Mouse (Mus musculus) hindbrain, embryonic 11.5 days (tissue): ENCODE measurements around the gene Chrne. TPM values are rescaled to one million over a fixed set of nuclear protein-coding genes. Genes with fewer than 3 reads are reported as not detected.

Source experiments
- ATAC-seq: fragments of 200-750 bp; cut with Nextera tagmentation; 2 replicates; pipeline ENCODE4 v1.8.0; 2017; ENCODE audit warnings: mild to moderate bottlenecking, moderate TSS enrichment, moderate library complexity; ENCODE audit not compliant: low FRiP score
- DNase-seq: peaks from one replicate; pipeline ENCODE4 v3.0.0-alpha.2; 2015; ENCODE audit warnings: low spot score
- H3K27ac ChIP-seq: fragments of 300-500 bp; sonication (generic); 2 replicates; pipeline ENCODE4 v1.5.1; 2014; ENCODE audit warnings: mild to moderate bottlenecking, low read depth, low read length
- H3K27me3 ChIP-seq: fragments of 300-500 bp; sonication (generic); 2 replicates; pipeline ENCODE4 v1.6.1; 2014; ENCODE audit warnings: mild to moderate bottlenecking, low read length, moderate library complexity, mixed read lengths; ENCODE audit not compliant: control insufficient read depth, insufficient read depth
- H3K36me3 ChIP-seq: fragments of 300-500 bp; sonication (generic); 2 replicates; pipeline ENCODE4 v1.6.1; 2014; ENCODE audit warnings: mild to moderate bottlenecking, low read length, moderate library complexity, mixed read lengths; ENCODE audit not compliant: control insufficient read depth, insufficient read depth
- H3K4me1 ChIP-seq: fragments of 300-500 bp; sonication (generic); replicated peaks from 2 replicates; pipeline ENCODE4 v1.6.1; 2014; ENCODE audit warnings: low read length, mixed read lengths; ENCODE audit not compliant: control insufficient read depth, insufficient read depth
- H3K4me2 ChIP-seq: fragments of 300-500 bp; sonication (generic); replicated peaks from 2 replicates; pipeline ENCODE4 v1.6.1; 2014; ENCODE audit warnings: mild to moderate bottlenecking, low read depth, low read length
- H3K4me3 ChIP-seq: fragments of 300-500 bp; sonication (generic); 2 replicates; pipeline ENCODE4 v1.5.1; 2014; ENCODE audit warnings: low read depth, low read length
- H3K9ac ChIP-seq: fragments of 300-500 bp; sonication (generic); 2 replicates; pipeline ENCODE4 v1.6.1; 2014; ENCODE audit warnings: low read depth, low read length
- H3K9me3 ChIP-seq: fragments of 300-500 bp; sonication (generic); 2 replicates; pipeline ENCODE4 v1.6.1; 2016; ENCODE audit warnings: low read length; ENCODE audit not compliant: control insufficient read depth
- WGBS: fragments of 180-500 bp; shearing (Covaris S2); extraction: QIAGEN DNeasy Blood & Tissue Kit; methylation state at CpG from one replicate; pipeline ENCODE4 v1.1.7; 2014; 5-methylcytosine and 5-hydroxymethylcytosine counted together
- polyA plus RNA-seq: library from polyadenylated mRNA; unstranded; fragments of >200 nt; fragmentation: Nextera tagmentation; extraction: Ambion mirVana; gene quantifications from 2 replicates; pipeline ENCODE4 v1.2.1, GENCODE M21; 2014

Chrne gene
- polyA plus RNA-seq, 1 experiment from 2014 or later, result not detected

DNA sequence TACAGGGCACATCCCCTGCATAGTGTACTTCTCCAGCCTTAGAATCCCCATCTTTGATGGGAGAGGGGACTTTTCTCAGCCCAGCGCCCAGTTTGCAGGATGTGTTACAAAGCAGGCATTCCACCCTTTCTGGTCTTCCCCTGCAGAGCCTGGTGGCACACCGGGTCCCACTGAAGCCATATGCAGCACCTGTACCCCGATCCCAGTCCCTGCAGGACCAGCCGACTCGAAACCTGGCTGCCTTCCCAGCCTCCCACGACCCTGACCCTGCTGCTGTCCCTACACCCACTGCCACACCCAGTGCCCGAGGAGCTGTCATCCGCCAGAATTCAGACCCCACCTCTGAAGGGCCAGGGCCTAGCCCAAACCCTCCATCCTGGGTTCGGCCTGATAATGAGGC lies 11.4 kb downstream of the Chrne start:
- 91% methylated on average over 9 of the region's 9 CpGs for WGBS
- H3K36me3 ChIP-seq, result peaks cover 13% of the 10 kb centered on the region; the same call in 1 of the 2 replicates
- no peak for ATAC-seq
- no peak for DNase-seq
- H3K27me3 ChIP-seq, result no peaks in the 10 kb centered on the region
- no peak overlapping the region for H3K4me3 ChIP-seq
- no peak overlapping the region for H3K9ac ChIP-seq
- H3K4me2 ChIP-seq, result no peak overlapping the region
- H3K9me3 ChIP-seq, result no peaks in the 10 kb centered on the region
- no peaks in the 10 kb centered on the region for H3K4me1 ChIP-seq
- H3K27ac ChIP-seq, result no peak overlapping the region

DNA sequence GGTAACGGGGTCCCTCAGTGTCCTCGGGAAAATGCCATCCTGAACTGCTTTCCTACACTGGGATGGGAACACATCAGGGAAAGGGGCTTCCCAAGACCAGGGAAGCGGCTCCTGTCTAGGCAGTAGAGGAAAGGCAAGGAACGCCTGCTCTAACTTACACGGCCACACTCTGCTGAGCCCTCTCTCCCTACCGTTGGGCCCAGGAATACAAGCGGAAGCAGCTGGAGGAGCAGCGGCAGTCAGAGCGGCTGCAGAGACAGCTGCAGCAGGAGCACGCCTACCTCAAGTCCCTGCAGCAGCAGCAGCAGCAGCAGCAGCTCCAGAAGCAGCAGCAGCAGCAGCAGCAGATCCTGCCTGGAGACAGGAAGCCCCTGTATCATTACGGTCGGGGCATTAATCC lies 12.3 kb downstream of the Chrne start:
- ATAC-seq (no peak), DNase-seq (no peak)
- Histone ChIP-seq H3K9ac (no peak overlapping the region), H3K4me1 (no peaks in the 10 kb centered on the region), H3K4me2 (no peak overlapping the region), H3K27me3 (no peaks in the 10 kb centered on the region), H3K9me3 (no peaks in the 10 kb centered on the region), H3K36me3 (peaks cover 13% of the 10 kb centered on the region; the same call in 1 of the 2 replicates), H3K27ac (no peak overlapping the region), H3K4me3 (no peak overlapping the region)
- WGBS, result 76% methylated on average over 12 of the region's 12 CpGs

DNA sequence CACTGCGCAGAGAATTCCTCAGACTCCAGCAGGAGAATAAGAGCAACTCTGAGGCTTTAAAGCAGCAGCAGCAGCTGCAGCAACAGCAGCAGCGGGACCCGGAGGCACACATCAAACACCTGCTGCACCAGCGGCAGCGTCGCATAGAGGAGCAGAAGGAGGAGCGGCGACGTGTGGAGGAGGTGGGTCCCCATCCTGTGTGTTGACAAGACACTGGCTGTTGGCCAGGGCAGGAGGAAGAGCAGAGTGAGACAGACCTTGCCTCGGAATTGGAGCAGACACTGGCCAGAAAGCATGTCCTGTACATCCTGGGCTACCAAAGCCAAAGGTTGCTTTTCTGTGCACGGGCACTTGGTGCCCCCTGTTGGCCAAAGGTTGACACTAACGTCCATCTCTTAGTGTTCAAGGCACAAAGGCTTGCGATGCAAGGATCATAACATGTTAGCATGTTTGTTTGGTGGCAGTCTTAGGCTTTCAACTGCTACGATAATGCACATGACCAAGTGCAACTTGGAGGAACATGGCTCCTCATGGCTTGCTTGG lies 13.9 kb downstream of the Chrne start:
- ATAC-seq (no peak), DNase-seq (peak; percentile 86)
- no peak overlapping the region for H3K27ac ChIP-seq
- no peaks in the 10 kb centered on the region for H3K9me3 ChIP-seq
- H3K9ac ChIP-seq, result no peak overlapping the region
- WGBS, result 68% methylated on average over 14 of the region's 14 CpGs
- peaks cover 11% of the 10 kb centered on the region; the same call in 1 of the 2 replicates for H3K36me3 ChIP-seq
- H3K27me3 ChIP-seq, result no peaks in the 10 kb centered on the region
- H3K4me1 ChIP-seq, result no peaks in the 10 kb centered on the region
- no peak overlapping the region for H3K4me3 ChIP-seq
- no peak overlapping the region for H3K4me2 ChIP-seq

DNA sequence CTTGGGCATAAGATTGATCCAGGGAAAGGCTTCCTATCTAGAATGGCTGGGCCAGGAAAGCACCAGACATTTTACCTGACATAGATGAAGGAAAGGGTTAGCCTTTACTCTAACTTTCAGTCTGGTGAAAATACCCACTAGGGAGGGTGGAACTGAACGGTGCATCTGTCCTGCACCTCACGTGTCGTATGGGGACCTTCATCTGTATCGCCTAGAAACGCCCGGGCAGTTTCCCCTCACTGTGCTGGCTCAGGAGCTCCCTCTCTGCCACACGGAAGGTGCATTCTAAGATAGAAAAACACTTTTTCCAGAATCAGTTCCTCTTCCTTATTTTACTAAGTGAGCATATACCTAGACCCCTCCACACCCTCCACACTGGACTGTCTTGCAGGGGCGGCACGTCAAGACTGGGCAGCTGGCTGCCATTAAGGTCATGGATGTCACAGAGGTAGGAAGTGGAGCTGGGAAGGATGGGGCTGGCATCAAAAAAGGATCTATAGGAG lies 20.5 kb downstream of the Chrne start:
- no peaks in the 10 kb centered on the region for H3K27me3 ChIP-seq
- H3K4me1 ChIP-seq, result no peaks in the 10 kb centered on the region
- no peak overlapping the region for H3K9ac ChIP-seq
- no peaks in the 10 kb centered on the region for H3K9me3 ChIP-seq
- no peak overlapping the region for H3K4me3 ChIP-seq
- 85% methylated on average over 9 of the region's 9 CpGs for WGBS
- no peak overlapping the region for H3K27ac ChIP-seq
- no peaks in the 10 kb centered on the region for H3K36me3 ChIP-seq
- ATAC-seq, result no peak
- no peak for DNase-seq
- no peak overlapping the region for H3K4me2 ChIP-seq

DNA sequence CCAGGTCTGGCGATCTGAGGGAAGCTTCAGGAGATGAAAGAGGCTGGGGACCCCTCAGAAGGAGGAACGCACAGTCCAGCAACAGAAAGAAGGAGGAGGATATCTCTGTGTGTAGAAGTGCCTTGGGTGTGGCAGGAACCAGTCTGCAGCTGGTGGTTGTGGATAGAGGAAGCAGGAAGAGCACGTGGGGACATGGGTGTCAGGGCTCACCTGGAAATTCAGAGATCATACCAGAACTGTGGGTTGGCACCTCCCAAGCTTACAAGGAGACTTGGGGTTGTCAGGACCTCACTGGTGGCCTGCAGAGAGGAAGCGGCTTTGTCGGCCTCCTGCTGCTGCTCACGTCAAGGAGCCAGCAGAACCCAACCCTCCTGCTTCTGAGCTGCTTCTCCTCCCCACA lies 21.7 kb downstream of the Chrne start:
- Histone ChIP-seq H3K9ac (no peak overlapping the region), H3K36me3 (no peaks in the 10 kb centered on the region), H3K27ac (no peak overlapping the region), H3K4me3 (no peak overlapping the region), H3K27me3 (no peaks in the 10 kb centered on the region), H3K4me2 (no peak overlapping the region), H3K9me3 (no peaks in the 10 kb centered on the region), H3K4me1 (no peaks in the 10 kb centered on the region)
- WGBS, result 83% methylated on average over 6 of the region's 6 CpGs
- no peak for ATAC-seq
- no peak for DNase-seq

DNA sequence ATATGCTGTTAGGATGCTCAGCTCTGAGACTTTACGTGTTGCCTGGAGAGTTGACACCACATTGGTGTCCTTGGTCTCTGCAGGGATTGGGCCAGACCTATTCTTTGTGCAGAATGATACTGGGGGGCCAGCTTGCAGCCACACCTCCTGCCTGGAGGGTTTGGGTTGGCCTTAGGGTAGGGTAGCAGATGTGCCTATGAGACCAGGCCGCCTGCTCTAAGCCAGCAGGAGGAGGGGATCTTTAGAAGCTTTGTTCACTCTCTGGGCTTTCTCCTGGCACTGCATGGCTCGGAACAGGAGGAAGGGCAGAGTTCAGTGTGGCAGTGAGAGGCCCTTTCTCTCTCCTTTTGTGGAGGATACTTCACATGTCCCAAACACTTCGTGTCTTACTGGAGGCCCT lies 22.9 kb downstream of the Chrne start:
- Histone ChIP-seq H3K4me2 (no peak overlapping the region), H3K9me3 (no peaks in the 10 kb centered on the region), H3K27me3 (no peaks in the 10 kb centered on the region), H3K4me3 (no peak overlapping the region), H3K4me1 (no peaks in the 10 kb centered on the region), H3K9ac (no peak overlapping the region), H3K27ac (peak overlapping the region; percentile 44; the same call in 1 of the 2 replicates), H3K36me3 (no peaks in the 10 kb centered on the region)
- no peak; the same call in 1 of the 2 replicates for ATAC-seq
- DNase-seq, result no peak
- 61% methylated on average over 4 of the region's 4 CpGs for WGBS

DNA sequence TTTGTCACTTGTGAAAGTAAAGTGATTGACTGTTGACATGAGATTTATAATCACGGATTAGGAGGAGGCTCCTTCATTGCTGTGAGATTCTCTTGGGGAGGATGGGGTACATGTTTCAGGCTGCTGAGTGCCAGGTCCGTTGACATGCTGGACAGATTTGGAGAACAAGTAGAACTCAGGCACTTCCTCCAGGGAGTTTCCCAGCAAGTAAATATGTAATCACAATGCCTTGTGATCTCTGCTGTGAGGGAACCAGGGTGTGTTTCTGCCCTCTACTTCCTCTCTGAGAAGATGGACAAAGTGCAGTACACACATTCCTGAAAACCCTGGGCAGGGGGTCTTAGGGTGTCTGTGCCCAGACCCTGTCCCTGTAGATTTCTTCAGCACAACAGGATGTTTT lies 23.4 kb downstream of the Chrne start:
- Histone ChIP-seq H3K27ac (no peak overlapping the region), H3K9ac (no peak overlapping the region), H3K4me2 (no peak overlapping the region), H3K9me3 (no peaks in the 10 kb centered on the region), H3K4me1 (no peaks in the 10 kb centered on the region), H3K4me3 (no peak overlapping the region), H3K36me3 (no peaks in the 10 kb centered on the region), H3K27me3 (no peaks in the 10 kb centered on the region)
- ATAC-seq, result no peak
- WGBS, result 86% methylated on average over 2 of the region's 2 CpGs
- no peak for DNase-seq

DNA sequence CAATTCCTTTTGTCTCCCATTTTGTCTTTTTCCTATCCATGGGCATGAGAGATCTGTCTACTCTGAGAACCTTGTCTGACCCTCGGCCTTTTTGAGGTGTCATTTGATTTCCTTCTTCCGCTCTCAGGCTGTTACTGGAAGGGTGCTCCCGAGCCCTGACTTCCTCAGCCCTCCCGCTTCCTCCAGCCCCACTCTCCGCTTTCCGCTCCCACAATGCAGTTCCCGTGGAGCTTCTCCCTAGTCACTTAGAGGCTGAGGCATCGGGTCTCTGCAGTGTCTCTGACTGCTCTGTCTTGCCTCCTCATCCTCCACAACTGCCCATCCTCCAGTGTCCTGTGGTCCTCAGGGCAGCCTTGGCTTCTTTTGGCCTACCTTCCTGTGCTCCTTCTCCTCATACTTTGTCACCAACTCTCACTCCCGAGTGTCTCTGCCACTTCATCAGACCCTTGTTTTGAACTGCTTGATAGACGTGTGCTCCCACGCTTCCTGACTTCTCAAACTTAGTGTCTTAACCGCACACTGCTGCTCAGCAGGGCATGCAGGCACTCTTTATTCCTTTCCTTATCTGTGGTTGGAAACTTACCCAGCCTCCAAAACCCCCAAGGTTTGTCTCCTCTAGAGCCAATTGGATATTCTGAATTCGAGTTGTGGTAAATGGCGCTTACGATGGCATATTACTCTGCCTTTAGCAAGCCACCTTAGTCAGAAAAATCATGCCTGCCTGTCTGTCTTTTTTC lies 24.6 kb downstream of the Chrne start:
- H3K27me3 ChIP-seq, result no peaks in the 10 kb centered on the region
- H3K4me1 ChIP-seq, result no peaks in the 10 kb centered on the region
- H3K27ac ChIP-seq, result no peak overlapping the region
- no peak overlapping the region for H3K9ac ChIP-seq
- ATAC-seq (no peak), DNase-seq (no peak)
- H3K4me3 ChIP-seq, result no peak overlapping the region
- H3K4me2 ChIP-seq, result no peak overlapping the region
- H3K36me3 ChIP-seq, result no peaks in the 10 kb centered on the region
- no peaks in the 10 kb centered on the region for H3K9me3 ChIP-seq
- 84% methylated on average over 15 of the region's 15 CpGs for WGBS

DNA sequence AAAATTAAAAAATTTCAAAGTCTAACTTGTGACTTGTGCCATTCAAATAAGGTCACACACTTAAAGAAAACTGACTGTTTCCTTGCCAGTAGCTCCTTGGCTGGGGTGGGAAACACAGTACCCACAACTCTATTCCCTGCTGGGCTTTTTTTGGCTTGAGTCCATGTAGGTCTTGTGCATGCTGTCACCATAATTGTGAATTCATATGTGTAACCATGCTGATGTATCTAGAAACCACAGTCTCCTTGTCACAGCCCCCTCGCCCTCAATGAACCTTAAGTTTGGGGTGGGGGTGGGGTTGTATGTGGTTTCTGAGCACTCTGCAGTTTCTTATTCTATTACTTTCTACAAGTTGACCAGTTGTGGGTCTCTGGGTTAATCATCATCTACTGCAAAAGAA lies 27.3 kb downstream of the Chrne start:
- H3K9ac ChIP-seq, result no peak overlapping the region
- 97% methylated on average over 1 of the region's 1 CpGs for WGBS
- no peaks in the 10 kb centered on the region for H3K27me3 ChIP-seq
- no peak overlapping the region for H3K27ac ChIP-seq
- H3K4me1 ChIP-seq, result no peaks in the 10 kb centered on the region
- H3K4me2 ChIP-seq, result no peak overlapping the region
- no peak for DNase-seq
- no peak overlapping the region for H3K4me3 ChIP-seq
- H3K36me3 ChIP-seq, result no peaks in the 10 kb centered on the region
- H3K9me3 ChIP-seq, result no peaks in the 10 kb centered on the region
- ATAC-seq, result no peak
